Mouse (Mus musculus) neural tube, embryonic 13.5 days (tissue): Measurements from ENCODE around the gene Fam213a. TPM values are rescaled to one million over a fixed set of nuclear protein-coding genes. Genes with fewer than 3 reads are reported as not detected.

ENCODE experiments used
- ATAC-seq: fragments of 200-750 bp; cut with Nextera tagmentation; 2 replicates; pipeline ENCODE4 v1.8.0; 2017; ENCODE audit warnings: low read depth, mild to moderate bottlenecking, moderate TSS enrichment, moderate library complexity
- H3K27ac ChIP-seq: fragments of 300-500 bp; sonication (generic); replicated peaks from 2 replicates; pipeline ENCODE4 v1.5.1; 2015; ENCODE audit warnings: moderate library complexity, mild to moderate bottlenecking, inconsistent platforms
- H3K27me3 ChIP-seq: fragments of 300-500 bp; sonication (generic); 2 replicates; pipeline ENCODE4 v1.6.1; 2015; ENCODE audit warnings: mild to moderate bottlenecking, inconsistent platforms
- H3K36me3 ChIP-seq: fragments of 300-500 bp; sonication (generic); 2 replicates; pipeline ENCODE4 v1.6.1; 2015; ENCODE audit warnings: mild to moderate bottlenecking, inconsistent platforms
- H3K4me1 ChIP-seq: fragments of 300-500 bp; sonication (generic); replicated peaks from 2 replicates; pipeline ENCODE4 v1.6.1; 2015; ENCODE audit warnings: inconsistent platforms
- H3K4me2 ChIP-seq: fragments of 300-500 bp; sonication (generic); 2 replicates; pipeline ENCODE4 v1.6.1; 2015; ENCODE audit warnings: inconsistent platforms, mild to moderate bottlenecking, moderate library complexity
- H3K4me3 ChIP-seq: fragments of 300-500 bp; sonication (generic); 2 replicates; pipeline ENCODE4 v1.5.1; 2015; ENCODE audit warnings: mild to moderate bottlenecking, inconsistent platforms
- H3K9ac ChIP-seq: fragments of 300-500 bp; sonication (generic); 2 replicates; pipeline ENCODE4 v1.6.1; 2015; ENCODE audit warnings: moderate library complexity, mild to moderate bottlenecking, inconsistent platforms
- H3K9me3 ChIP-seq: fragments of 300-500 bp; sonication (generic); 2 replicates; pipeline ENCODE4 v1.6.1; 2016; ENCODE audit warnings: inconsistent platforms
- WGBS: fragments of 180-500 bp; shearing (Covaris S2); methylation state at CpG from one replicate; pipeline ENCODE4 v1.1.7; 2015; 5-methylcytosine and 5-hydroxymethylcytosine counted together
- polyA plus RNA-seq: library from polyadenylated mRNA; unstranded; fragments of >200 nt; fragmentation: Nextera tagmentation; extraction: Ambion mirVana; gene quantifications from 2 replicates; pipeline ENCODE4 v1.2.1, GENCODE M21; 2015

Gene Fam213a
- polyA plus RNA-seq, 1 experiment from 2014 or later, result 73.4 TPM

GRCm38 (mm10) chr14:40958083-40958985, 55.3 kb downstream of the Fam213a start:
- H3K27me3 ChIP-seq, result no peaks in the 10 kb centered on the region
- ATAC-seq, result no peak
- H3K4me1 ChIP-seq, result peaks cover 90% of the 10 kb centered on the region
- 0 out of 2 replicates have a peak overlapping the region, but pooled peaks have one; percentile 0 for H3K4me2 ChIP-seq
- H3K9ac ChIP-seq, result 0 out of 2 replicates have a peak overlapping the region, but pooled peaks have one; percentile 6
- H3K9me3 ChIP-seq, result no peaks in the 10 kb centered on the region
- H3K4me3 ChIP-seq, result no peak overlapping the region
- WGBS, result 6% methylated on average over 4 of the region's 4 CpGs
- H3K36me3 ChIP-seq, result no peaks in the 10 kb centered on the region
- H3K27ac ChIP-seq, result peak overlapping the region; percentile 98

GRCm38 (mm10) chr14:40957607-40958006, 56.0 kb downstream of the Fam213a start:
- Histone ChIP-seq H3K36me3 (no peaks in the 10 kb centered on the region), H3K4me3 (no peak overlapping the region), H3K27me3 (no peaks in the 10 kb centered on the region), H3K9ac (0 out of 2 replicates have a peak overlapping the region, but pooled peaks have one; percentile 6), H3K9me3 (no peaks in the 10 kb centered on the region), H3K4me2 (0 out of 2 replicates have a peak overlapping the region, but pooled peaks have one; percentile 0), H3K4me1 (peaks cover 90% of the 10 kb centered on the region), H3K27ac (peak overlapping the region; percentile 98)
- ATAC-seq, result no peak
- 40% methylated on average over 3 of the region's 3 CpGs for WGBS

GRCm38 (mm10) chr14:40956252-40957146, 57.1 kb downstream of the Fam213a start:
- no peaks in the 10 kb centered on the region for H3K27me3 ChIP-seq
- 19% methylated on average over 13 of the region's 13 CpGs for WGBS
- peak overlapping the region; percentile 98 for H3K27ac ChIP-seq
- H3K36me3 ChIP-seq, result no peaks in the 10 kb centered on the region
- H3K4me1 ChIP-seq, result peaks cover 91% of the 10 kb centered on the region
- ATAC-seq, result peak; percentile 80
- H3K4me3 ChIP-seq, result peak overlapping the region; percentile 5; the same call in 1 of the 2 replicates
- no peaks in the 10 kb centered on the region for H3K9me3 ChIP-seq
- peak overlapping the region; percentile 48 for H3K4me2 ChIP-seq
- peak overlapping the region; percentile 70 for H3K9ac ChIP-seq

GRCm38 (mm10) chr14:40955596-40956251, 57.9 kb downstream of the Fam213a start:
- peak overlapping the region; percentile 70 for H3K9ac ChIP-seq
- peak overlapping the region; percentile 98 for H3K27ac ChIP-seq
- peak overlapping the region; percentile 48 for H3K4me2 ChIP-seq
- peak overlapping the region; percentile 5; the same call in 1 of the 2 replicates for H3K4me3 ChIP-seq
- ATAC-seq, result peak; percentile 65
- H3K36me3 ChIP-seq, result no peaks in the 10 kb centered on the region
- peaks cover 94% of the 10 kb centered on the region for H3K4me1 ChIP-seq
- no peaks in the 10 kb centered on the region for H3K27me3 ChIP-seq
- H3K9me3 ChIP-seq, result no peaks in the 10 kb centered on the region
- WGBS, result 2% methylated on average over 10 of the region's 10 CpGs

GRCm38 (mm10) chr14:40955146-40955545, 58.4 kb downstream of the Fam213a start:
- no peak overlapping the region for H3K4me3 ChIP-seq
- no peak for ATAC-seq
- WGBS, result 66% methylated on average over 1 of the region's 1 CpGs
- H3K4me1 ChIP-seq, result peaks cover 96% of the 10 kb centered on the region
- H3K9ac ChIP-seq, result no peak overlapping the region; the same call in 1 of the 2 replicates
- H3K9me3 ChIP-seq, result no peaks in the 10 kb centered on the region
- H3K36me3 ChIP-seq, result no peaks in the 10 kb centered on the region
- peak overlapping the region; percentile 48 for H3K4me2 ChIP-seq
- peak overlapping the region; percentile 98 for H3K27ac ChIP-seq
- no peaks in the 10 kb centered on the region for H3K27me3 ChIP-seq

- Histone ChIP-seq H3K36me3 (no peaks in the 10 kb centered on the region), H3K9me3 (no peaks in the 10 kb centered on the region), H3K4me1 (peaks cover 96% of the 10 kb centered on the region), H3K27me3 (no peaks in the 10 kb centered on the region), H3K4me3 (no peak overlapping the region), H3K4me2 (no peak overlapping the region), H3K9ac (no peak overlapping the region), H3K27ac (peak overlapping the region; percentile 75)
- no peak for ATAC-seq
- 67% methylated on average over 5 of the region's 5 CpGs for WGBS
Observed at GRCm38 (mm10) chr14:40953381-40953780, 60.2 kb downstream of the Fam213a start.

GRCm38 (mm10) chr14:40952715-40953114, 60.9 kb downstream of the Fam213a start:
- H3K9me3 ChIP-seq, result no peaks in the 10 kb centered on the region
- peak overlapping the region; percentile 75 for H3K27ac ChIP-seq
- H3K9ac ChIP-seq, result no peak overlapping the region
- H3K4me3 ChIP-seq, result no peak overlapping the region
- ATAC-seq, result no peak
- H3K4me1 ChIP-seq, result peaks cover 96% of the 10 kb centered on the region
- no peak overlapping the region for H3K4me2 ChIP-seq
- WGBS, result 33% methylated on average over 2 of the region's 2 CpGs
- no peaks in the 10 kb centered on the region for H3K27me3 ChIP-seq
- no peaks in the 10 kb centered on the region for H3K36me3 ChIP-seq

GRCm38 (mm10) chr14:40952301-40952700, 61.3 kb downstream of the Fam213a start:
- Histone ChIP-seq H3K4me2 (no peak overlapping the region), H3K27me3 (no peaks in the 10 kb centered on the region), H3K9ac (no peak overlapping the region), H3K27ac (peak overlapping the region; percentile 75; the same call in 1 of the 2 replicates), H3K4me3 (no peak overlapping the region), H3K4me1 (peaks cover 93% of the 10 kb centered on the region), H3K36me3 (no peaks in the 10 kb centered on the region), H3K9me3 (no peaks in the 10 kb centered on the region)
- ATAC-seq, result no peak
- WGBS, result 83% methylated on average over 3 of the region's 3 CpGs

- Histone ChIP-seq H3K9ac (no peak overlapping the region), H3K9me3 (0 out of 2 replicates have a peak, but pooled peaks cover under 1% of the 10 kb centered on the region), H3K4me2 (no peak overlapping the region), H3K4me3 (no peak overlapping the region), H3K27me3 (no peaks in the 10 kb centered on the region), H3K4me1 (peaks cover 70% of the 10 kb centered on the region), H3K27ac (peak overlapping the region; percentile 6; the same call in 1 of the 2 replicates), H3K36me3 (0 out of 2 replicates have a peak, but pooled peaks cover 6% of the 10 kb centered on the region)
- 63% methylated on average over 7 of the region's 7 CpGs for WGBS
- no peak for ATAC-seq
Observed at GRCm38 (mm10) chr14:40949730-40950614, 63.6 kb downstream of the Fam213a start.

- 17% methylated on average over 3 of the region's 3 CpGs for WGBS
- H3K36me3 ChIP-seq, result 0 out of 2 replicates have a peak, but pooled peaks cover 9% of the 10 kb centered on the region
- peak overlapping the region; percentile 6; the same call in 1 of the 2 replicates for H3K27ac ChIP-seq
- no peak overlapping the region for H3K9ac ChIP-seq
- no peak overlapping the region for H3K4me3 ChIP-seq
- no peak overlapping the region for H3K4me2 ChIP-seq
- no peaks in the 10 kb centered on the region for H3K27me3 ChIP-seq
- no peak for ATAC-seq
- H3K4me1 ChIP-seq, result peaks cover 60% of the 10 kb centered on the region
- 0 out of 2 replicates have a peak, but pooled peaks cover 2% of the 10 kb centered on the region for H3K9me3 ChIP-seq
Observed at GRCm38 (mm10) chr14:40949047-40949446, 64.5 kb downstream of the Fam213a start.
